Mouse (Mus musculus) layer of hippocampus, adult 8-10 months (tissue): ENCODE data around the gene Allc. TPM values are rescaled to one million over a fixed set of nuclear protein-coding genes. Genes with fewer than 3 reads are reported as not detected.

ENCODE experiments used
- DNase-seq, 2 experiments: peaks; one replicate each; pipeline ENCODE4 v3.0.0; 2022; ENCODE audit warnings: low spot score in 2 of 2
- total RNA-seq, 4 experiments: library from RNA; stranded (reverse); gene quantifications; 2 replicates each; pipeline ENCODE4 v1.2.4; 2022

The Allc gene
- total RNA-seq, 4 experiments from 2014 or later, result 0.23 to 0.45 (median 0.36) TPM; not detected in 1

DNA sequence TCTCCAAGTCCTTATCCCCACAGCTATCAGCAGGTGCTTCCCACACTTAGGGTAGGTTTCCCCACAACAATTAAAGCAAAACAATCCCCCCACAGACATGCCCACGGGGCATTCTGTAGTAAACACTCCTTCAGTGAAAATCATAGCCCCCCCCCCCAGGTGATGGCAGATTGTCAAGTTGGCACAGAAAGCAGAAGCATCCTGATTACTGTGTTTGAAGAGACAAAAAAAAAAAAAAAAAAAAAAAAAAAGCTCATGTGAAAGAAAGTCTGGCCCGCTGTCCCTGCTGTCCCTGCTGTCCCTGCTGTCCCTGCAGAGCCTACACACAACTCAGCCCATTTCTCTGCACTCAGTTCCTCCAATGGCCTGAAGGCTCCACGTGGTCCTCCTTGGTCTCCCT, 1.7 kb upstream of the Allc start:
- DNase-seq, result no peak

- DNase-seq, result no peak
These were observed 3.2 kb downstream of the Allc start for GRCm38 (mm10) chr12:28579132-28579531.

GRCm38 (mm10) chr12:28578147-28578546, 4.2 kb downstream of the Allc start:
- no peak for DNase-seq

GRCm38 (mm10) chr12:28575366-28576070, 6.8 kb downstream of the Allc start:
- no peak for DNase-seq

- no peak for DNase-seq
These were observed 10.1 kb downstream of the Allc start for GRCm38 (mm10) chr12:28572241-28572640.

DNA sequence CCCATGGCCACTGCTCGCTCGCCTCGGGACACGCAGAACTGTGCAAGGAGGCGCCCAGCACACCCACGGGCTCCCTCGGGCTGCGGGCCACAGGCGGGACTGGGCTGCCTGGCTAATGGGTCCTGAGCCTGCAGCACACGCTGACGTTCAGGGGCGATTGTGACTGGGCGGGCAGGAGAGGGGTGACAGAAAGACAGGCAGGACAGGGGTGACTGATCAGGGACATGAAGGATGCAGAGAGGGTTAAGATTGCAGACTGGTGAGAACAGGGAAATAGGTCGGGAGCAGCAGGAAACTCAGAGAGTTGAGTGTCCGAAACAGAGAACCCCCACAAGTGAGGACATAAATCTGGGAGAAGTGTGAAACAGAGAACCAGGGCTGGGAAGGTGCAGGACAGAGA, 30.0 kb downstream of the Allc start, which contains the start of gene Dcdc2c:
TSS of gene Dcdc2c (minus strand) at position 101 of the 400 bp plus-strand sequence.
- DNase-seq, result no peak

GRCm38 (mm10) chr12:28551775-28552174, 30.5 kb downstream of the Allc start:
- DNase-seq, result no peak

DNA sequence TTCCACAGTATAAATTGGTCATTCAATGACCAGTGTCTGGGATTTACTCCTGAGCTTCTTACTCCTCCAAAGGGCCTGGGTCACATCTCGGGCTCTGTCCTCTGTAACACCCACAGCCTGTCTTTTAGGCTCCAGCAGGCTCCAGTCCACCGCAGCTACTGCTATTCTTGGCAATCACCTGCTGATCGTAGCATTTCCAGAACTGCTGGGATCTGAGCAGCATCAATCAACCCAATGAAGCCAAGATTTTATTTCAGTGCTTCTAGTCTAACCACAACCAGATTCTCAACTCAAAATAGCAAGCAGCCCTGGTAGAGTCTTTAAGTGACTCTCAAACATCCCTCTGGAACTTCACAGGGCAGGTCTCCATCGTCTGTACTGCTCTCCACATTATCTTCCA, 33.4 kb downstream of the Allc start:
- DNase-seq, result no peak

DNA sequence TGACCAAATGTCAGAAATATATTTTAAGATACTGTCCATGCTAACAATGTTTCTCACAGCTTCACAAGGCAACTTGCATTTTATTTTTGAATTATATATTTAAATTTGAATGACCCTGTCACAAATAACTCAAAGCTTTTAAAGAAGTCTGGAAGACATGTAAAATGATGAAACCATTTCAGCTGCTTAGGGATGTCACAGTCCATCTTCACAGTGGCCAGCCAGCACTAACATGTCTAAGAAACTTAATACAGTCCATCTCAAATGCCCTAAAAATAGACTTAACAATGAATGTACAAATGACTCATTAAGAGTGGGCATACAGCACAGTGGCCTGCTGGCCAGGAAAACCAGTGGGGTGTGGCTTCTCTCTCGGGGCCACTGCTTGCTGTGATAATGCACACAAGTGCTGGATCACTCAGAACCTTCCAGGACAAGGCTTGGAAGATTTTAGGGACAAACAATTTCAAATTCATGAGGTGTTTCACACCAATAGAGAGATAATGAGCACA, 68.0 kb downstream of the Allc start:
- no peak for DNase-seq

DNA sequence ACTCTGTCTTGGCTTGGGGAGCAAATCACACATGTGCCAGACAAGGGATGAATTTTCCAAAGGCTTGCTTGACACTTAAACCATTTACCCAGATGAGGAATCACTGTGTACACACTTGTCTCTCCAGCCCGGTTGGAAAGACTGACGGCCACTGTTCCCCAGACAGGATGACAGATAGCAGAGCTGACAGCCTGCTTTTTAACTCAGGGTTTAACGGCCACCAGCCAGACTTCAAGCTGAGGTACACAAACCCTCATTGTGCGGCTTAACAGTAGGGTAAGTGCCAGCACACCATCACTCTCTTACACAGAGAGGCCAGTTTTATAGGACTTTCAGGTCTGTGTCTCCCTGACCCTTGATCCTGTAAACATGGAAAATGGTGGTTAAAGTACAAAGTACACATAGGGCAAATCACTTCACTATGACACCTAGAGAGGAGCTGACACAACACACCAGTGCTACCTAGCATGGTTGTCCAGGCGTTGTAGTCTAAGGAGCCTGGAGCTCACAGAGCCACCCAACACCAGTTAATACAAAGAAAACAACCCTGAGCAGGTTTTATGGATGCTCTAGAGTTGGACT, 72.5 kb downstream of the Allc start:
- no peak for DNase-seq

Other genes starting within 250 kb of the Allc start
- gene Dcdc2c, start 30.1 kb downstream of the Allc start, total RNA-seq, result under 1 TPM; 0.20 to 0.43 (median 0.34) TPM
- gene Colec11, start 40.9 kb upstream of the Allc start, total RNA-seq, result under 1 TPM; 0.55 to 0.85 (median 0.62) TPM
- gene Rps7, start 53.4 kb upstream of the Allc start, total RNA-seq, result 100 to 1,000 TPM; 245 to 375 (median 299) TPM
- gene Rnaseh1, start 67.1 kb upstream of the Allc start, total RNA-seq, result 10 to 100 TPM; 13.4 to 16.3 (median 14.5) TPM
- gene Adi1, start 92.7 kb upstream of the Allc start, total RNA-seq, result 10 to 100 TPM; 41.6 to 48.1 (median 43.4) TPM
- 10 to 100 TPM; 56.4 to 64.8 (median 59.1) TPM for gene Trappc12, start 167.9 kb upstream of the Allc start, total RNA-seq
- gene Eipr1, start 169.3 kb upstream of the Allc start, total RNA-seq, result 10 to 100 TPM; 45.7 to 63.2 (median 54.1) TPM